Mouse (Mus musculus) lung, embryonic 15.5 days (tissue): Measurements from ENCODE around the gene Fat2. TPM values are rescaled to one million over a fixed set of nuclear protein-coding genes. Genes with fewer than 3 reads are reported as not detected.

Experiments used
- ATAC-seq: fragments of 200-750 bp; cut with Nextera tagmentation; 2 replicates; pipeline ENCODE4 v1.8.0; 2017; ENCODE audit warnings: moderate number of reproducible peaks, borderline replicate concordance; ENCODE audit not compliant: low FRiP score, low TSS enrichment; ENCODE audit errors: extremely low read depth
- H3K27ac ChIP-seq: fragments of 300-500 bp; sonication (generic); 2 replicates; pipeline ENCODE4 v1.5.1; 2015; ENCODE audit warnings: moderate library complexity, mild to moderate bottlenecking, inconsistent platforms
- H3K27me3 ChIP-seq: fragments of 300-500 bp; sonication (generic); 2 replicates; pipeline ENCODE4 v1.6.1; 2015; ENCODE audit warnings: inconsistent platforms
- H3K36me3 ChIP-seq: fragments of 300-500 bp; sonication (generic); 2 replicates; pipeline ENCODE4 v1.6.1; 2015; ENCODE audit warnings: inconsistent platforms
- H3K4me1 ChIP-seq: fragments of 300-500 bp; sonication (generic); 2 replicates; pipeline ENCODE4 v1.6.1; 2015; ENCODE audit warnings: inconsistent platforms
- H3K4me2 ChIP-seq: fragments of 300-500 bp; sonication (generic); 2 replicates; pipeline ENCODE4 v1.6.1; 2015; ENCODE audit warnings: inconsistent platforms, mild to moderate bottlenecking, moderate library complexity
- H3K4me3 ChIP-seq: fragments of 300-500 bp; sonication (generic); 2 replicates; pipeline ENCODE4 v1.5.1; 2015; ENCODE audit warnings: mild to moderate bottlenecking, inconsistent platforms
- H3K9ac ChIP-seq: fragments of 300-500 bp; sonication (generic); 2 replicates; pipeline ENCODE4 v1.6.1; 2015; ENCODE audit warnings: inconsistent platforms
- H3K9me3 ChIP-seq: fragments of 300-500 bp; sonication (generic); 2 replicates; pipeline ENCODE4 v1.6.1; 2016; ENCODE audit warnings: inconsistent platforms
- WGBS: fragments of 180-500 bp; shearing (Covaris S2); methylation state at CpG from one replicate; pipeline ENCODE4 v1.1.7; 2015; 5-methylcytosine and 5-hydroxymethylcytosine counted together
- polyA plus RNA-seq: library from polyadenylated mRNA; unstranded; fragments of >200 nt; fragmentation: Nextera tagmentation; extraction: Ambion mirVana; gene quantifications from 2 replicates; pipeline ENCODE4 v1.2.1, GENCODE M21; 2015

Fat2 gene
- polyA plus RNA-seq, 1 experiment from 2014 or later = 0.41 TPM

DNA sequence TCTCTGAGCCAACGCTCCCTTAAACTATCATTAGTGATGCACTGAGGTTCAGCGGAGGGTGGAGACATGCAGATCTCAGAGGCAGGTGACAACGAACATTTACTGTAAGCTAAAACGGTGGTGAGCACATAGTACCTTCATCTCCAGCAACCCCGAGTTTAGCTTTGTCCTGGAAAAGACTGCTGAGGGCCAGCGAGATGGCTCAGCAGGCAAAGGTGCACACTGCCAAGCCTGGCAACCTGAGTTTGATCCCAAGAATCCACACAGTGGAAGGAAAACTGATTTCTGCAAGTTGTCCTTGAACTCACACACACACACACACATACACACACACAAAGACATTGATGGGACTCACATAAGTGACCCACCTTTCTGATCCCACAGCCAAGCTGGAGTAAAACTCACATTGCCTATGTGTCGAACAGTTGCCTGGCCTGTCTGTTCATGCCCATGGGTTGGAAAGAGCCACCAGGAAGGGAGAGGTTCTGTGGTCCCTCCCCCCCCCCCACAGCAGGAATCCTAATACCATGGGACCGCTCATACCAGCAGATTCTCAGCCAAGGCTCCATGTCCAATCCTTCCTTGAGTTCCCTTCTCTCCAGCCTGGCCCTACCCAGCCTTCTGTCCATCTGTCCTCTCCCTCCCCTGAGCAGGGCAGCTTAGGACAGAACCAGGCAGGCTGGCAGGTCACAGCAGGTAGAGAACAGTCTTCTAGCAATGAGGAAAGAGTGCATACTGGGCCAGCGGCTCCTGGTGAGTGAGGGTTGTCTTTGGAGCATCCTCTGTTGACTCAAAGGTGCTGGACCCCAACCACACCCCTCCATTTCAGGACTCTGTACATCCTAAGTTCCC lies 8.6 kb downstream of the Fat2 start:
- ATAC-seq = no peak

GRCm38 (mm10) chr11:55327111-55327510 lies 9.3 kb downstream of the Fat2 start:
- Histone ChIP-seq H3K27ac (no peak overlapping the region), H3K4me1 (peaks cover 24% of the 10 kb centered on the region), H3K36me3 (no peaks in the 10 kb centered on the region), H3K4me2 (no peak overlapping the region), H3K9ac (no peak overlapping the region), H3K4me3 (no peak overlapping the region), H3K9me3 (no peaks in the 10 kb centered on the region), H3K27me3 (no peaks in the 10 kb centered on the region)
- WGBS = 79% methylated on average over 5 of the region's 5 CpGs
- ATAC-seq = no peak

More for the DNA sequence above, 8.6 kb downstream of the Fat2 start:
- H3K9me3 ChIP-seq = no peaks in the 10 kb centered on the region
- no peak overlapping the region for H3K4me3 ChIP-seq
- no peak overlapping the region for H3K27ac ChIP-seq
- no peaks in the 10 kb centered on the region for H3K36me3 ChIP-seq
- H3K4me1 ChIP-seq = peaks cover 24% of the 10 kb centered on the region
- no peaks in the 10 kb centered on the region for H3K27me3 ChIP-seq
- 85% methylated on average over 9 of the region's 9 CpGs for WGBS
- no peak overlapping the region for H3K9ac ChIP-seq
- H3K4me2 ChIP-seq = no peak overlapping the region

GRCm38 (mm10) chr11:55326211-55326610 lies 10.2 kb downstream of the Fat2 start:
- H3K4me1 ChIP-seq = peaks cover 24% of the 10 kb centered on the region

DNA sequence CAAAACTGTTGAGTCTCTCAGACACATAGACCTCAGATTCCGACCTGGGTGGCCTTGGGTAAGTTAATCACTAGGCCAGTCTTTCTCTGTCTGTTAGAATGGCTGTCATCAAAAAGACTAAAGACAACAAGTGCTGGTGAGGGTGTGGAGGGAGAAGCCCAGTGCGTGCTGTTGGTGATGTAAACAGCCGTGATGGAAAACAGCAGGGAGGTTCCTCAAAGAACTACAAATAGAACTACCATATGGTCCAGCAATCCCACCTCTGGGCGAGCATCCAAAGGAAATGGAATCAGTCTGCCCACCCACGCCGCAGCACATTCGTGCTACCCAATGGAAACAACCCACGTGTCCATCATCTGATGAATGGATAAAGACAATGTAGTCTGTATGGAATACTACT lies 12.5 kb downstream of the Fat2 start:
- no peak overlapping the region for H3K9ac ChIP-seq
- no peak overlapping the region for H3K27ac ChIP-seq
- peaks cover 10% of the 10 kb centered on the region for H3K4me1 ChIP-seq
- no peaks in the 10 kb centered on the region for H3K9me3 ChIP-seq
- H3K27me3 ChIP-seq = no peaks in the 10 kb centered on the region
- 59% methylated on average over 8 of the region's 8 CpGs for WGBS
- no peak overlapping the region for H3K4me3 ChIP-seq
- no peak for ATAC-seq
- no peaks in the 10 kb centered on the region for H3K36me3 ChIP-seq
- no peak overlapping the region for H3K4me2 ChIP-seq

More at GRCm38 (mm10) chr11:55326211-55326610, 10.2 kb downstream of the Fat2 start:
- 59% methylated on average over 7 of the region's 7 CpGs for WGBS
- no peak overlapping the region for H3K4me3 ChIP-seq
- ATAC-seq = 0 out of 2 replicates have a peak, but pooled peaks have one; percentile 32
- H3K36me3 ChIP-seq = no peaks in the 10 kb centered on the region
- H3K9me3 ChIP-seq = no peaks in the 10 kb centered on the region
- no peak overlapping the region for H3K4me2 ChIP-seq
- no peaks in the 10 kb centered on the region for H3K27me3 ChIP-seq
- no peak overlapping the region for H3K27ac ChIP-seq
- H3K9ac ChIP-seq = no peak overlapping the region

DNA sequence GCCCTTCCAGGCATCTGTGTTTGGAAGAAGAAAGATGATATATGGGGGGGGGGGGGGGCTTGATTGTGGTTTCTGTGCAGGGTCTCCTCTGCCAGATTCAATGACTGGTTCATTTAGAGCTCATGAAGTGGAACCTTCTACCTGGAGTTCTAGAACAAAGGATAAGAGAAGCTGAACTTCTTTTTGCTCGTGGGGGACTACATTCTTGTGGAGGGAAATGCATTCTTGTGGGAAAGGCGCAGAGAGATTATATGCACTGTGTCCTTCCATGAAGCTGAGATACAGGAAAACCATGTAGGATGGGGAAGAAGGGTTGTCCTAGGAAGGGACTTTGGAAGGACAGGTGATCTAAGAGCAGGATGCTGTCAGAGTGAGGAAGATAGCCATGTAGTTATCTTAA lies 15.4 kb downstream of the Fat2 start:
- Histone ChIP-seq H3K4me3 (no peak overlapping the region), H3K4me1 (peaks cover 4% of the 10 kb centered on the region), H3K9ac (no peak overlapping the region), H3K36me3 (no peaks in the 10 kb centered on the region), H3K27ac (no peak overlapping the region), H3K9me3 (no peaks in the 10 kb centered on the region), H3K27me3 (no peaks in the 10 kb centered on the region), H3K4me2 (no peak overlapping the region)
- 69% methylated on average over 2 of the region's 2 CpGs for WGBS
- no peak for ATAC-seq

GRCm38 (mm10) chr11:55315966-55316365 lies 20.4 kb downstream of the Fat2 start:
- WGBS = 61% methylated on average over 6 of the region's 6 CpGs
- no peak overlapping the region for H3K4me3 ChIP-seq
- peaks cover 4% of the 10 kb centered on the region for H3K4me1 ChIP-seq
- no peaks in the 10 kb centered on the region for H3K27me3 ChIP-seq
- no peaks in the 10 kb centered on the region for H3K9me3 ChIP-seq
- no peak overlapping the region for H3K27ac ChIP-seq
- no peak for ATAC-seq
- no peak overlapping the region for H3K4me2 ChIP-seq
- no peak overlapping the region for H3K9ac ChIP-seq
- H3K36me3 ChIP-seq = no peaks in the 10 kb centered on the region

DNA sequence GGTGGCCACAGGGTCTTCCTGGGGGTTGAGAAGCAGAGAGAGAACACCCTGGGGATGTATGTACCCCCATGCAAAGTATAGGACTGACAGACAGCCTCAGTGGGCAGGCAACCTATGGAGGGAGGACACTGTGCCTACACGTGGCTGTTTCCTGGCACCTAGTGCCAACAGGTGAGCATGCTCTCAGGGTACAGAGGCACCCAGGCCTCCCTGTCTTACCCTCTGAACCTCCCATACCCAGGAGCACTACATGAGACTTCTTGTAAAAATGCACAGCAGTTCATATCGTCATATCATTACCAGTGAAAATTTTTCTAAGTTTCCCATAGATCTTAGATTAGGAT lies 21.7 kb downstream of the Fat2 start:
- Histone ChIP-seq H3K4me2 (peak overlapping the region; percentile 51), H3K27ac (peak overlapping the region; percentile 87), H3K4me3 (peak overlapping the region; percentile 22; the same call in 1 of the 2 replicates), H3K36me3 (no peaks in the 10 kb centered on the region), H3K27me3 (no peaks in the 10 kb centered on the region), H3K4me1 (peaks cover 4% of the 10 kb centered on the region), H3K9me3 (no peaks in the 10 kb centered on the region), H3K9ac (no peak overlapping the region)
- peak; percentile 8 for ATAC-seq
- 37% methylated on average over 2 of the region's 2 CpGs for WGBS

- Histone ChIP-seq H3K9me3 (no peaks in the 10 kb centered on the region), H3K27me3 (no peaks in the 10 kb centered on the region), H3K4me1 (peaks cover 4% of the 10 kb centered on the region), H3K9ac (no peak overlapping the region), H3K4me3 (peak overlapping the region; percentile 22), H3K36me3 (no peaks in the 10 kb centered on the region), H3K27ac (peak overlapping the region; percentile 87), H3K4me2 (peak overlapping the region; percentile 51)
- peak; percentile 72 for ATAC-seq
- 17% methylated on average over 29 of the region's 29 CpGs for WGBS
Observed at GRCm38 (mm10) chr11:55313768-55314703, 22.3 kb downstream of the Fat2 start.

DNA sequence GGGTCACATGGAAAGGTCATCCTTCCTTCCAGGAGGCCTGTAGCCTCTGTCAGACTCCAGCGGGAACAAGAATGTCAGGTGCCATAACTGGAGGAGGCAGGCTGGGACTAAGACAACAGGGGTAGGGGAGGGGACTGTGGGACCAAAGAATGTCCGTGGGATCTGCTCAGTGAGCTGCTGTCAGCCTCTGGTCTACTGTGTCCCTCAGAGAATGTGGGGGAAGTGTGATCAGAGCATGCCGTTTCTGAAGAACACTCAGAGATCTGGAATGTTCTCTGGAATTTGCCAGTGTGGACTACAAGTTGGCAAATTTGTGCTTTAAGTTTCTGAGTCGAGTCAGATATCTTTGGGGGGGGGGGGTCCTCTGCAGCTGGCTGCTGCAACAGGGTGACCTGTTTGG lies 34.0 kb downstream of the Fat2 start:
- Histone ChIP-seq H3K9ac (no peak overlapping the region), H3K9me3 (no peaks in the 10 kb centered on the region), H3K4me1 (0 out of 2 replicates have a peak, but pooled peaks cover 10% of the 10 kb centered on the region), H3K4me2 (no peak overlapping the region), H3K4me3 (no peak overlapping the region), H3K36me3 (no peaks in the 10 kb centered on the region), H3K27me3 (no peaks in the 10 kb centered on the region), H3K27ac (no peak overlapping the region)
- ATAC-seq = peak; percentile 62; the same call in 1 of the 2 replicates
- WGBS = 47% methylated on average over 4 of the region's 4 CpGs

GRCm38 (mm10) chr11:55293179-55293578 lies 43.2 kb downstream of the Fat2 start:
- Histone ChIP-seq H3K27ac (no peak overlapping the region), H3K4me1 (no peaks in the 10 kb centered on the region), H3K27me3 (no peaks in the 10 kb centered on the region), H3K4me3 (no peak overlapping the region), H3K9ac (no peak overlapping the region), H3K4me2 (no peak overlapping the region), H3K9me3 (no peaks in the 10 kb centered on the region), H3K36me3 (no peaks in the 10 kb centered on the region)
- no peak for ATAC-seq
- 91% methylated on average over 5 of the region's 5 CpGs for WGBS

DNA sequence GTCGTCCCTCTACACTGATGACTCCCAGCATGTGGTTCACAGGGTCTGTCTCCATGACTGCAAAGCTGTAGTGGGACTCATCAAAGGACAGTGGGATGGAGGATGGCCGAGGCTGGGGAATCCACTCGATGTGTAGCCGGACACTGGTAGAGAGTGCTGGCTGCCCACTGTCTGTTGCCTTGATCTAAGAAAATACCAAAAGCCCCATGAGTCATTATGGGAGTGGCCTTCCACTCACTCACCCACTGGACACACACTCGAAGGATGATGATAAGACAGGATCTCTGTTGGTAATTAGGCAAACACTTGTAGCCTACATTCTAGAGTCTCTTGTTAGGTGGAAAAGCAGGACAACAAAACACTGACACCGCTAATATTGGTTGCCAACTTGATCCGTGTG lies 44.5 kb downstream of the Fat2 start:
- H3K9ac ChIP-seq = no peak overlapping the region
- no peaks in the 10 kb centered on the region for H3K36me3 ChIP-seq
- WGBS = 80% methylated on average over 7 of the region's 7 CpGs
- no peak overlapping the region for H3K27ac ChIP-seq
- no peak overlapping the region for H3K4me2 ChIP-seq
- H3K9me3 ChIP-seq = no peaks in the 10 kb centered on the region
- no peaks in the 10 kb centered on the region for H3K4me1 ChIP-seq
- no peak for ATAC-seq
- H3K27me3 ChIP-seq = no peaks in the 10 kb centered on the region
- no peak overlapping the region for H3K4me3 ChIP-seq
